Mouse (Mus musculus) embryonic facial prominence, embryonic 15.5 days (tissue): ENCODE results near the gene Fam78a. TPM values are rescaled to one million over a fixed set of nuclear protein-coding genes. Genes with fewer than 3 reads are reported as not detected.
"Not testable (repeated sequence)": the region's sequence is repeated elsewhere in the genome, so short reads cannot be mapped to it uniquely, and the experiment has no call there.

Experiments
- ATAC-seq: fragments of 200-750 bp; cut with Nextera tagmentation; 2 replicates; pipeline ENCODE4 v1.8.0; 2017; ENCODE audit warnings: low read depth, moderate TSS enrichment; ENCODE audit not compliant: insufficient number of reproducible peaks, low FRiP score, low TSS enrichment
- H3K27ac ChIP-seq: fragments of 300-500 bp; sonication (generic); replicated peaks from 2 replicates; pipeline ENCODE4 v1.5.1; 2015; ENCODE audit warnings: mild to moderate bottlenecking, inconsistent platforms
- H3K27me3 ChIP-seq: fragments of 300-500 bp; sonication (generic); 2 replicates; pipeline ENCODE4 v1.6.1; 2015; ENCODE audit warnings: inconsistent platforms
- H3K36me3 ChIP-seq: fragments of 300-500 bp; sonication (generic); 2 replicates; pipeline ENCODE4 v1.6.1; 2015; ENCODE audit warnings: mild to moderate bottlenecking, inconsistent platforms
- H3K4me1 ChIP-seq: fragments of 300-500 bp; sonication (generic); 2 replicates; pipeline ENCODE4 v1.6.1; 2015; ENCODE audit warnings: inconsistent platforms
- H3K4me2 ChIP-seq: fragments of 300-500 bp; sonication (generic); replicated peaks from 2 replicates; pipeline ENCODE4 v1.6.1; 2015; ENCODE audit warnings: mild to moderate bottlenecking, inconsistent platforms
- H3K4me3 ChIP-seq: fragments of 300-500 bp; sonication (generic); replicated peaks from 2 replicates; pipeline ENCODE4 v1.5.1; 2015; ENCODE audit warnings: mild to moderate bottlenecking, inconsistent platforms
- H3K9ac ChIP-seq: fragments of 300-500 bp; sonication (generic); 2 replicates; pipeline ENCODE4 v1.6.1; 2015; ENCODE audit warnings: inconsistent platforms
- H3K9me3 ChIP-seq: fragments of 300-500 bp; sonication (generic); replicated peaks from 2 replicates; pipeline ENCODE4 v1.6.1; 2016; ENCODE audit warnings: inconsistent platforms
- WGBS: fragments of 180-500 bp; shearing (Covaris S2); methylation state at CpG from one replicate; pipeline ENCODE4 v1.1.7; 2015; 5-methylcytosine and 5-hydroxymethylcytosine counted together
- polyA plus RNA-seq: library from polyadenylated mRNA; unstranded; fragments of >200 nt; fragmentation: Nextera tagmentation; extraction: Ambion mirVana; gene quantifications from 2 replicates; pipeline ENCODE4 v1.2.1, GENCODE M21; 2015

The Fam78a gene
- polyA plus RNA-seq, 1 experiment from 2014 or later, result 3.9 TPM

- 78% methylated on average over 2 of the region's 2 CpGs for WGBS
- peaks cover 8% of the 10 kb centered on the region for H3K36me3 ChIP-seq
- H3K27ac ChIP-seq, result no peak overlapping the region
- no peak for ATAC-seq
- no peak overlapping the region for H3K4me3 ChIP-seq
- H3K27me3 ChIP-seq, result no peaks in the 10 kb centered on the region
- H3K4me1 ChIP-seq, result no peaks in the 10 kb centered on the region
- H3K4me2 ChIP-seq, result no peak overlapping the region
- no peaks in the 10 kb centered on the region for H3K9me3 ChIP-seq
- H3K9ac ChIP-seq, result no peak overlapping the region
Measured at GRCm38 (mm10) chr2:32057360-32057759, 27.3 kb downstream of the Fam78a start.

DNA sequence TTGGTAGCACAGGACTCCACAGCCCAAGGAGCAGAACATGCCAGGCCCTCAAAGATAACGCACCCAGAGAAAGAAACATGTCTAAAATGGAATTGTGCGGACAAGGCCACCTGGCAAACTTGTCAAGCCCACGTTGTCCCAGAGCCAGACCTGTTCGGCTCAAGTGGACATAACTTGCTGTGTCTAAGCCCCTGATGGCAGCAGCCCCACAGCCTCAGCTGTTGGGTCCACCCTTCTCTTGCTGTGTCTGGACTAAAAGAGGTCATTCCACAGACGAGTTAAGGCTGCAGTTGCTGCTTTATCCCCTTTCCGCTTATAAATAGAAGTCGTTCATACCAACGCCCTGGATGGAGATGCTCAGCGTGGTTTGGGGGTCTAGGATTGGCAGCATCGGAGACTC is 28.1 kb downstream of the Fam78a start:
- 84% methylated on average over 10 of the region's 10 CpGs for WGBS
- no peaks in the 10 kb centered on the region for H3K27me3 ChIP-seq
- H3K9ac ChIP-seq, result no peak overlapping the region
- H3K4me3 ChIP-seq, result no peak overlapping the region
- no peaks in the 10 kb centered on the region for H3K9me3 ChIP-seq
- no peak overlapping the region; the same call in 1 of the 2 replicates for H3K27ac ChIP-seq
- no peaks in the 10 kb centered on the region for H3K4me1 ChIP-seq
- peaks cover 16% of the 10 kb centered on the region for H3K36me3 ChIP-seq
- H3K4me2 ChIP-seq, result no peak overlapping the region
- 0 out of 2 replicates have a peak, but pooled peaks have one; percentile 21 for ATAC-seq

DNA sequence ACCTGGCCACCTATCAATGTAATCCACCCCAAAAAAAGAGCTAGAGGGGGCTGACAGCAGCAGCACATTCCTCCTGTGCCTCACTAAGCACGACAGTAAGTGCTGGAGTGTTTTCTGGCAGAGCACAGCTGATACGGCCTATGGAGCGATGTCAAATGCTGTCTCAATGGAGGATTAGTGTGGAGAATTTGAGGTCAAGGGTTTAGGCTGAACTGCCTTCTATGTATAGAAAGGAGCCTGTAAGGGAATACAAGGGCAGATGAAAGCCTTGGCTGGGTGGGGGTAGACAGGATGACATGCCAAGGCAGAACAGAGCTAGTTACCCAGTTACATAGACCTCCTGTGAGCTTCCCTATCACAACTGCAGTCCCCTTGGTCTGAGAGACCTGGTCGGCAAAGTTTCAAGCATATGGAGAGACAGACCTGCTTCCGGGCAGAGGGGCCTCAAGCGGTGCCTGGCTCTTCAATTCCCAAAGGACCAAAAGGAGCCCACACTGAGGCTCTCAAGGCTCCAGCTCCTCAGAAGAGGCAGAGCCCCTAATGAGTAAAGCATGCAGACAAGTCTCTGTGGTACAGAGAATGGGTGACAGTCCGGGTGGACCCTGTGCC is 29.2 kb downstream of the Fam78a start:
- Histone ChIP-seq H3K9me3 (no peaks in the 10 kb centered on the region), H3K27me3 (no peaks in the 10 kb centered on the region), H3K4me3 (no peak overlapping the region), H3K4me1 (no peaks in the 10 kb centered on the region), H3K27ac (no peak overlapping the region), H3K9ac (no peak overlapping the region), H3K4me2 (no peak overlapping the region), H3K36me3 (peaks cover 25% of the 10 kb centered on the region)
- WGBS, result 54% methylated on average over 7 of the region's 7 CpGs
- peak; percentile 23; the same call in 1 of the 2 replicates for ATAC-seq

GRCm38 (mm10) chr2:32052418-32052817 is 32.2 kb downstream of the Fam78a start:
- no peak for ATAC-seq
- Histone ChIP-seq H3K27ac (no peak overlapping the region), H3K36me3 (peaks cover 52% of the 10 kb centered on the region), H3K9ac (no peak overlapping the region), H3K4me1 (no peaks in the 10 kb centered on the region), H3K4me2 (no peak overlapping the region), H3K4me3 (no peak overlapping the region), H3K27me3 (no peaks in the 10 kb centered on the region), H3K9me3 (no peaks in the 10 kb centered on the region)
- 89% methylated on average over 7 of the region's 7 CpGs for WGBS

- no peak overlapping the region for H3K4me3 ChIP-seq
- ATAC-seq, result no peak
- no peaks in the 10 kb centered on the region for H3K9me3 ChIP-seq
- peaks cover 54% of the 10 kb centered on the region for H3K36me3 ChIP-seq
- no peak overlapping the region for H3K9ac ChIP-seq
- WGBS, result 79% methylated on average over 8 of the region's 8 CpGs
- no peak overlapping the region for H3K27ac ChIP-seq
- H3K27me3 ChIP-seq, result no peaks in the 10 kb centered on the region
- no peak overlapping the region for H3K4me2 ChIP-seq
- H3K4me1 ChIP-seq, result no peaks in the 10 kb centered on the region
Measured at GRCm38 (mm10) chr2:32051791-32052190, 32.9 kb downstream of the Fam78a start.

- no peak overlapping the region for H3K27ac ChIP-seq
- no peak overlapping the region for H3K9ac ChIP-seq
- no peaks in the 10 kb centered on the region for H3K9me3 ChIP-seq
- H3K27me3 ChIP-seq, result no peaks in the 10 kb centered on the region
- no peak for ATAC-seq
- no peak overlapping the region for H3K4me2 ChIP-seq
- no peak overlapping the region for H3K4me3 ChIP-seq
- peaks cover 82% of the 10 kb centered on the region for H3K36me3 ChIP-seq
- H3K4me1 ChIP-seq, result no peaks in the 10 kb centered on the region
- WGBS, result 64% methylated on average over 10 of the region's 10 CpGs
Measured at GRCm38 (mm10) chr2:32047323-32047722, 37.3 kb downstream of the Fam78a start.

DNA sequence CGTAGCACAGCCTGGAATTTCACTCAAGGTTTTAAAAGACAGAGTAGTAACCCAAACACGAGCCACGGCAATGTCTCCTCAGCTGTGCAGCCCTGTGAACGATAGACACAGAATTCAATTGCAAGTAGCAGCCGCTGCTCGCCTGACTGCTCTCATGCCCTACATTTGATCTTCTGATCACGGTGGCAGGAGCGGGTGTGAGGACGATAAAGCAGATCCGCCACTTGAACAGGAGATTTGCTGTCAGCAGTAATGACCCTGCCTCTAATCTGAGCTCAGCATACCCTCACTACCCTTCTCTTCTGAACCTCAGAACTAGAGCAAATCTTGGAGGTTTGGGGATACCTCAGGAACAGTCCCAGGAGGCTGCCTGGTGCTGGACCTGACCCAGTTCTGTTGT is 38.6 kb downstream of the Fam78a start:
- H3K27me3 ChIP-seq, result no peaks in the 10 kb centered on the region
- no peaks in the 10 kb centered on the region for H3K9me3 ChIP-seq
- no peak overlapping the region for H3K9ac ChIP-seq
- no peak overlapping the region for H3K27ac ChIP-seq
- no peak overlapping the region for H3K4me3 ChIP-seq
- H3K4me2 ChIP-seq, result no peak overlapping the region
- peaks cover 83% of the 10 kb centered on the region for H3K36me3 ChIP-seq
- WGBS, result 87% methylated on average over 10 of the region's 10 CpGs
- ATAC-seq, result no peak
- no peaks in the 10 kb centered on the region for H3K4me1 ChIP-seq

DNA sequence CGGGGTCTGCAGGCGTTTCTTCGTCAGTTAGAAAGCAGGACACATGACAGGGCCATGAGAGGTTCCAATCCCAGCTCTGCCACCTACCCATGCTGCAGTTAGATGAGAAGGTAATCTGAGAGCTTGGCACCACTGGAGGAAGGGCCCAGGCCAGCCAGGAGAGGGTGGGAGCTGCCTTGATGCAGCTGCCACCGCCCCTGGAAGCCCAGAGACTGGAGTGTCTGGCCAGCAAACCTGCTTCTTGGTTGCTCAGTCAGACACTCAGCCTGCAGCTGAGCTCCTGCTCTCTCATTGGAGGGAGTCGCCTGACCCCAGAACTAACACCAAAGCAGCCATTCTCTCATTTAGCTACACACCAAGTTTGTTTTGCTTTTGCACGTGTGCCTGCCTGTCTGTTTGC is 39.3 kb downstream of the Fam78a start:
- H3K9ac ChIP-seq, result no peak overlapping the region
- no peaks in the 10 kb centered on the region for H3K27me3 ChIP-seq

GRCm38 (mm10) chr2:32043836-32044235 is 40.8 kb downstream of the Fam78a start:
- Histone ChIP-seq H3K4me2 (no peak overlapping the region), H3K36me3 (peaks cover 86% of the 10 kb centered on the region), H3K27ac (no peak overlapping the region), H3K9me3 (no peaks in the 10 kb centered on the region), H3K9ac (no peak overlapping the region), H3K4me3 (no peak overlapping the region), H3K27me3 (no peaks in the 10 kb centered on the region), H3K4me1 (no peaks in the 10 kb centered on the region)
- WGBS, result 72% methylated on average over 5 of the region's 5 CpGs
- no peak for ATAC-seq

More for the DNA sequence above, 39.3 kb downstream of the Fam78a start:
- Histone ChIP-seq H3K27ac (no peak overlapping the region), H3K9me3 (no peaks in the 10 kb centered on the region), H3K4me2 (no peak overlapping the region), H3K4me1 (no peaks in the 10 kb centered on the region), H3K4me3 (no peak overlapping the region), H3K36me3 (peaks cover 83% of the 10 kb centered on the region)
- no peak for ATAC-seq
- 75% methylated on average over 6 of the region's 6 CpGs for WGBS

DNA sequence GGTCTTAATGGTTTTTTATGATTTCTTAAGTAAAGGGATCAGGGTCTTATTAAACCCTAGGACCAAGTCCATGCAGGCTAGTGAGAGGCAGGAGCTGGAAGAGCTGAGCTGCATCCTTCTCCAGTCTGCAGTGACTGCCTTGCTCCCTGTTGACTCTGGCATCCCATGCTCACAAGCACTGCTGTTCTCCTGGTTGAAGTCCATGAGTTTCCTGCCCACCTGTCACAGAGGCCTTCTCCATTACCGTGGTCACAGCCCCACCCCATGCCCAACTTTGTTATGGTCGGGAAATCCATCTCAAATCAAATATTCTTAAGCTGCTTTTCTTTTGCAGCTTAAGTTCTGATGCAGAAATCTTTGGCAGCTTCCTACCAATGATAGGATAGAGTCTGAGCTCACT is 43.6 kb downstream of the Fam78a start:
- peaks cover 84% of the 10 kb centered on the region for H3K36me3 ChIP-seq
- H3K4me1 ChIP-seq, result no peaks in the 10 kb centered on the region
- no peak overlapping the region for H3K9ac ChIP-seq
- H3K9me3 ChIP-seq, result no peaks in the 10 kb centered on the region
- ATAC-seq, result no peak
- 84% methylated on average over 2 of the region's 2 CpGs for WGBS
- H3K4me3 ChIP-seq, result no peak overlapping the region
- no peak overlapping the region for H3K27ac ChIP-seq
- H3K27me3 ChIP-seq, result no peaks in the 10 kb centered on the region
- H3K4me2 ChIP-seq, result no peak overlapping the region

GRCm38 (mm10) chr2:32040646-32041045 is 44.0 kb downstream of the Fam78a start:
- 93% methylated on average over 9 of the region's 9 CpGs for WGBS
- H3K36me3 ChIP-seq, result peaks cover 82% of the 10 kb centered on the region
- H3K4me2 ChIP-seq, ATAC-seq, H3K9ac ChIP-seq, H3K27me3 ChIP-seq, H3K9me3 ChIP-seq, H3K27ac ChIP-seq, H3K4me1 ChIP-seq, H3K4me3 ChIP-seq: not testable (repeated sequence)

- ATAC-seq, result no peak
- Histone ChIP-seq H3K9me3 (no peaks in the 10 kb centered on the region), H3K27me3 (no peaks in the 10 kb centered on the region), H3K36me3 (peaks cover 82% of the 10 kb centered on the region), H3K4me2 (no peak overlapping the region), H3K4me1 (no peaks in the 10 kb centered on the region), H3K27ac (no peak overlapping the region), H3K9ac (no peak overlapping the region), H3K4me3 (no peak overlapping the region)
- 85% methylated on average over 8 of the region's 8 CpGs for WGBS
Measured at GRCm38 (mm10) chr2:32038661-32039081, 46.0 kb downstream of the Fam78a start.
